Mouse (Mus musculus) liver, embryonic 15.5 days (tissue): ENCODE results near the gene Commd3. TPM values are rescaled to one million over a fixed set of nuclear protein-coding genes. Genes with fewer than 3 reads are reported as not detected.

Experiments
- ATAC-seq: fragments of 200-750 bp; cut with Nextera tagmentation; 2 replicates; pipeline ENCODE4 v1.8.0; 2017; ENCODE audit warnings: moderate number of reproducible peaks, mild to moderate bottlenecking, moderate library complexity; ENCODE audit not compliant: insufficient read depth
- H3K27ac ChIP-seq: fragments of 300-500 bp; sonication (generic); replicated peaks from 2 replicates; pipeline ENCODE4 v1.5.1; 2015; ENCODE audit warnings: mild to moderate bottlenecking, inconsistent platforms
- H3K27me3 ChIP-seq: fragments of 300-500 bp; sonication (generic); 2 replicates; pipeline ENCODE4 v1.6.1; 2015; ENCODE audit warnings: mild to moderate bottlenecking, inconsistent platforms
- H3K36me3 ChIP-seq: fragments of 300-500 bp; sonication (generic); replicated peaks from 2 replicates; pipeline ENCODE4 v1.6.1; 2015; ENCODE audit warnings: moderate library complexity, mild to moderate bottlenecking, inconsistent platforms
- H3K4me1 ChIP-seq: fragments of 300-500 bp; sonication (generic); replicated peaks from 2 replicates; pipeline ENCODE4 v1.6.1; 2015; ENCODE audit warnings: inconsistent platforms
- H3K4me2 ChIP-seq: fragments of 300-500 bp; sonication (generic); 2 replicates; pipeline ENCODE4 v1.6.1; 2015; ENCODE audit warnings: moderate library complexity, mild to moderate bottlenecking, inconsistent platforms
- H3K4me3 ChIP-seq: fragments of 300-500 bp; sonication (generic); replicated peaks from 2 replicates; pipeline ENCODE4 v1.5.1; 2015; ENCODE audit warnings: mild to moderate bottlenecking, inconsistent platforms
- H3K9ac ChIP-seq: fragments of 300-500 bp; sonication (generic); 2 replicates; pipeline ENCODE4 v1.6.1; 2015; ENCODE audit warnings: moderate library complexity, mild to moderate bottlenecking, inconsistent platforms
- H3K9me3 ChIP-seq: fragments of 300-500 bp; sonication (generic); replicated peaks from 2 replicates; pipeline ENCODE4 v1.6.1; 2016; ENCODE audit warnings: inconsistent platforms
- WGBS: fragments of 180-500 bp; shearing (Covaris S2); methylation state at CpG from one replicate; pipeline ENCODE4 v1.1.7; 2015; ENCODE audit warnings: mixed read lengths; ENCODE audit not compliant: insufficient replicate concordance; 5-methylcytosine and 5-hydroxymethylcytosine counted together
- polyA plus RNA-seq: library from polyadenylated mRNA; unstranded; fragments of >200 nt; fragmentation: Nextera tagmentation; extraction: Ambion mirVana; gene quantifications from 2 replicates; pipeline ENCODE4 v1.2.1, GENCODE M21; 2015

Gene Commd3
- polyA plus RNA-seq, 1 experiment from 2014 or later = 85.1 TPM

- H3K4me1 ChIP-seq = peaks cover 21% of the 10 kb centered on the region
- peaks cover 77% of the 10 kb centered on the region for H3K27me3 ChIP-seq
- H3K36me3 ChIP-seq = peaks cover 7% of the 10 kb centered on the region; the same call in 1 of the 2 replicates
- no peak overlapping the region for H3K27ac ChIP-seq
- H3K4me2 ChIP-seq = no peak overlapping the region
- ATAC-seq = no peak
- no peak overlapping the region for H3K9ac ChIP-seq
- 4% methylated on average over 9 of the region's 9 CpGs for WGBS
- no peaks in the 10 kb centered on the region for H3K9me3 ChIP-seq
- H3K4me3 ChIP-seq = no peak overlapping the region
These were observed 15.5 kb downstream of the Commd3 start for GRCm38 (mm10) chr2:18687671-18688170.

GRCm38 (mm10) chr2:18688286-18688685, 16.1 kb downstream of the Commd3 start:
- Histone ChIP-seq H3K27ac (no peak overlapping the region), H3K36me3 (peaks cover 7% of the 10 kb centered on the region; the same call in 1 of the 2 replicates), H3K4me1 (peaks cover 21% of the 10 kb centered on the region), H3K9me3 (no peaks in the 10 kb centered on the region), H3K4me3 (peak overlapping the region; percentile 49), H3K9ac (no peak overlapping the region), H3K27me3 (peaks cover 83% of the 10 kb centered on the region), H3K4me2 (peak overlapping the region; percentile 68)
- no peak for ATAC-seq
- WGBS = 9% methylated on average over 6 of the region's 6 CpGs

- peak overlapping the region; percentile 49 for H3K4me3 ChIP-seq
- H3K4me1 ChIP-seq = peaks cover 21% of the 10 kb centered on the region
- H3K36me3 ChIP-seq = peaks cover 7% of the 10 kb centered on the region; the same call in 1 of the 2 replicates
- H3K4me2 ChIP-seq = peak overlapping the region; percentile 68
- WGBS = 1% methylated on average over 45 of the region's 45 CpGs
- no peak overlapping the region for H3K9ac ChIP-seq
- peaks cover 85% of the 10 kb centered on the region for H3K27me3 ChIP-seq
- H3K9me3 ChIP-seq = no peaks in the 10 kb centered on the region
- no peak overlapping the region for H3K27ac ChIP-seq
- ATAC-seq = no peak
These were observed 16.5 kb downstream of the Commd3 start for GRCm38 (mm10) chr2:18688708-18689063.

- Histone ChIP-seq H3K36me3 (peaks cover 3% of the 10 kb centered on the region; the same call in 1 of the 2 replicates), H3K4me2 (peak overlapping the region; percentile 68), H3K27me3 (peaks cover 87% of the 10 kb centered on the region), H3K9me3 (no peaks in the 10 kb centered on the region), H3K9ac (no peak overlapping the region), H3K4me3 (peak overlapping the region; percentile 49), H3K27ac (no peak overlapping the region), H3K4me1 (peaks cover 21% of the 10 kb centered on the region)
- under 1% methylated on average over 51 of the region's 51 CpGs for WGBS
- ATAC-seq = peak; percentile 42
These were observed 17.1 kb downstream of the Commd3 start for GRCm38 (mm10) chr2:18689064-18689921.

- Histone ChIP-seq H3K4me2 (peak overlapping the region; percentile 68), H3K9ac (no peak overlapping the region), H3K4me1 (peaks cover 21% of the 10 kb centered on the region), H3K9me3 (no peaks in the 10 kb centered on the region), H3K27me3 (peaks cover 92% of the 10 kb centered on the region), H3K27ac (no peak overlapping the region), H3K4me3 (peak overlapping the region; percentile 49), H3K36me3 (no peaks in the 10 kb centered on the region)
- WGBS = under 1% methylated on average over 57 of the region's 58 CpGs
- no peak; the same call in 1 of the 2 replicates for ATAC-seq
These were observed 18.0 kb downstream of the Commd3 start for GRCm38 (mm10) chr2:18690055-18690691.

GRCm38 (mm10) chr2:18690756-18691155, 18.6 kb downstream of the Commd3 start:
- H3K27ac ChIP-seq = no peak overlapping the region
- H3K9me3 ChIP-seq = no peaks in the 10 kb centered on the region
- H3K27me3 ChIP-seq = peaks cover 96% of the 10 kb centered on the region
- H3K4me3 ChIP-seq = peak overlapping the region; percentile 49; the same call in 1 of the 2 replicates
- no peak for ATAC-seq
- peaks cover 21% of the 10 kb centered on the region for H3K4me1 ChIP-seq
- H3K36me3 ChIP-seq = no peaks in the 10 kb centered on the region
- no peak overlapping the region for H3K9ac ChIP-seq
- peak overlapping the region; percentile 68; the same call in 1 of the 2 replicates for H3K4me2 ChIP-seq
- 4% methylated on average over 9 of the region's 9 CpGs for WGBS

GRCm38 (mm10) chr2:18692031-18692430, 19.8 kb downstream of the Commd3 start:
- H3K9ac ChIP-seq = no peak overlapping the region

GRCm38 (mm10) chr2:18692548-18692947, 20.4 kb downstream of the Commd3 start:
- H3K4me1 ChIP-seq = peaks cover 21% of the 10 kb centered on the region
- H3K4me3 ChIP-seq = no peak overlapping the region
- H3K27me3 ChIP-seq = peaks cover 94% of the 10 kb centered on the region
- no peak overlapping the region for H3K27ac ChIP-seq
- H3K9me3 ChIP-seq = no peaks in the 10 kb centered on the region
- no peak for ATAC-seq
- H3K36me3 ChIP-seq = no peaks in the 10 kb centered on the region
- WGBS = 2% methylated on average over 1 of the region's 1 CpGs
- H3K9ac ChIP-seq = no peak overlapping the region
- no peak overlapping the region for H3K4me2 ChIP-seq

More at GRCm38 (mm10) chr2:18692031-18692430, 19.8 kb downstream of the Commd3 start:
- Histone ChIP-seq H3K9me3 (no peaks in the 10 kb centered on the region), H3K27ac (no peak overlapping the region), H3K4me3 (no peak overlapping the region), H3K36me3 (no peaks in the 10 kb centered on the region), H3K4me2 (no peak overlapping the region), H3K4me1 (peaks cover 21% of the 10 kb centered on the region), H3K27me3 (peaks cover 98% of the 10 kb centered on the region)
- no peak for ATAC-seq

GRCm38 (mm10) chr2:18693491-18693870, 21.3 kb downstream of the Commd3 start:
- Histone ChIP-seq H3K4me2 (peak overlapping the region; percentile 83), H3K27me3 (peaks cover 94% of the 10 kb centered on the region), H3K4me3 (peak overlapping the region; percentile 61), H3K9ac (no peak overlapping the region), H3K9me3 (no peaks in the 10 kb centered on the region), H3K4me1 (peaks cover 21% of the 10 kb centered on the region), H3K27ac (no peak overlapping the region), H3K36me3 (no peaks in the 10 kb centered on the region)
- no peak for ATAC-seq
- WGBS = under 1% methylated on average over 5 of the region's 5 CpGs

GRCm38 (mm10) chr2:18693871-18694610, 21.9 kb downstream of the Commd3 start, which contains the start of gene Spag6:
Gene Spag6, plus strand, starts transcription at chr2:18694032.
- Histone ChIP-seq H3K27me3 (peaks cover 94% of the 10 kb centered on the region), H3K4me3 (peak within 1 kb of the TSS; percentile 61), H3K4me1 (peaks cover 19% of the 10 kb centered on the region), H3K27ac (peak within 1 kb of the TSS; percentile 29; the same call in 1 of the 2 replicates), H3K9ac (peak within 1 kb of the TSS; percentile 57), H3K36me3 (no peaks in the 10 kb centered on the region), H3K4me2 (peak within 1 kb of the TSS; percentile 83), H3K9me3 (no peaks in the 10 kb centered on the region)
- under 1% methylated on average over 44 of the region's 61 CpGs for WGBS
- peak; percentile 63 for ATAC-seq
